Mouse (Mus musculus) brain, embryonic 14.5 days (tissue): ENCODE results near the gene Borcs7.

Experiments
- CTCF ChIP-seq: fragments of 200-500 bp; IDR thresholded peaks from 2 replicates; pipeline ENCODE4 v1.5.1; 2012; ENCODE audit warnings: inconsistent platforms, mild to moderate bottlenecking, moderate library complexity, borderline replicate concordance; ENCODE audit not compliant: insufficient read depth, insufficient read length; ENCODE audit errors: extremely low read depth
- POLR2A ChIP-seq: fragments of 200-500 bp; IDR thresholded peaks from 2 replicates; pipeline ENCODE4 v1.6.1; 2012; ENCODE audit warnings: mild to moderate bottlenecking, inconsistent platforms, borderline replicate concordance; ENCODE audit not compliant: poor library complexity, insufficient read depth, insufficient read length, severe bottlenecking; ENCODE audit errors: extremely low read depth

GRCm38 (mm10) chr19:46690387-46690786 is 681 bp downstream of the Borcs7 start:
- TF ChIP-seq CTCF (no peak), POLR2A (no peak)
